Mouse (Mus musculus): ENCODE results near the gene Gm10322.

The Gm10322 gene

GRCm38 (mm10) chr10:59665503-59666291 lies 49.8 kb downstream of the Gm10322 start:
- no peak for DNase-seq

Data from kidney, postnatal 14 days (tissue).